ENCODE assay signal across 20 mouse cellular contexts in the genomic region with DNA sequence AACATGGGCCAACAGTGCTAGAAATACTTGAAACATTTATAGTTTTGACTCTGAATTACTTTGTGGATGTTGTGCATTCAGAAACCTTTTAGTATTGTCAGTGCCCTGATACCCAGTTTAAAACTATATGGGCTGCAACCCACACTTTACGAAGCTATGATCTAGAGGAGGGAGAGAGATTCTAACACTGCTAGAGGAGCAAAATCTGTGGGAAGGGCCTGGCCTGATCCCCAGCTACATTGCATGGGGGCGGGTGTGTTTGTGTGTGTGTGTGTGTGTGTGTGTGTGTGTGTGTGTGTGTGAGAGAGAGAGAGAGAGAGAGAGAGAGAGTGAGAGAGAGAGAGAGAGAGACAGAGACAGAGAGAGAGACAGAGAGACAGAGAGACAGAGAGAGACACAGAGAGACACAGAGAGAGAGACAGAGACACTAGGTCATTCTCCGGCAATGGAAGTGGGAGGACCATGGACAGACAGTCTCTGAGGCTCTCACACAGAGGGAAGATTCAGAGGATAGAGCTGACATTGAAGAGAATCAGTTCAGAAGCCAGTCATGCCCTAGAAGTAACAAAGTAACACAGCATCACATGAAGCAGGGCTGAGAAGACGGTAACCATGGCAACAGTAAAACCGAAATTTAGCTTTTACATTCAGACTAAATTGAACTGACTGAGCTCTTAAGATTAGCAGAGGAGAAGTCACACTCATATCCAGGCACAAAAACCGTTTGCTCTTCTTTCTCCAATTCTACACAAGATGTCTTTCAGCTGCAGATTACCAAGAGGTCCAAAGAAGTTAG.
DNase-seq lines count a peak whose midpoint lies in the region; ATAC-seq lines count a peak whose summit lies in the region.
"Had no signal": no experiment of that assay in that cellular context is flagged by ENCODE, and none has a peak within 500 bp of the region (broad histone marks: within the 10 kb centered on the region; RNA-seq: fewer than 3 reads in every experiment).

No protein-coding gene starts in this region.

- no peaks in the 10 kb centered on the region for H3K9me3 ChIP-seq in hindbrain, embryonic 14.5 days (ENCODE audit: control insufficient read depth, low read length)
- H3K9me3 ChIP-seq in hindbrain, embryonic 10.5 days, result no peaks in the 10 kb centered on the region
- no peaks in the 10 kb centered on the region for H3K9me3 ChIP-seq in midbrain, embryonic 15.5 days
- no peaks in the 10 kb centered on the region for H3K9me3 ChIP-seq in midbrain, embryonic 13.5 days
- no peaks in the 10 kb centered on the region for H3K9me3 ChIP-seq in hindbrain, embryonic 16.5 days (ENCODE audit: control insufficient read depth, low read length)
- H3K9me3 ChIP-seq: intestine, embryonic 15.5 days; kidney, embryonic 15.5 days; megakaryocyte, embryonic 14.5 days had no signal

- no peaks in the 10 kb centered on the region for H3K36me3 ChIP-seq in hindbrain, embryonic 14.5 days (replicated peaks; ENCODE audit: control insufficient read depth, insufficient read depth)
- no peaks in the 10 kb centered on the region for H3K36me3 ChIP-seq in hindbrain, embryonic 10.5 days
- no peaks in the 10 kb centered on the region for H3K36me3 ChIP-seq in midbrain, embryonic 15.5 days (replicated peaks)
- H3K36me3 ChIP-seq in midbrain, embryonic 13.5 days, result no peaks in the 10 kb centered on the region
- H3K36me3 ChIP-seq in hindbrain, embryonic 16.5 days (ENCODE audit: control insufficient read depth, insufficient read depth, low read length), result no peaks in the 10 kb centered on the region
- H3K36me3 ChIP-seq: intestine, embryonic 15.5 days; kidney, embryonic 15.5 days had no signal

- no peaks in the 10 kb centered on the region for H3K27me3 ChIP-seq in hindbrain, embryonic 14.5 days (ENCODE audit: control insufficient read depth, insufficient read depth, low read length)
- no peaks in the 10 kb centered on the region for H3K27me3 ChIP-seq in hindbrain, embryonic 10.5 days (ENCODE audit: insufficient read depth, poor library complexity, severe bottlenecking)
- no peaks in the 10 kb centered on the region for H3K27me3 ChIP-seq in midbrain, embryonic 15.5 days (replicated peaks)
- H3K27me3 ChIP-seq in midbrain, embryonic 13.5 days, result no peaks in the 10 kb centered on the region
- H3K27me3 ChIP-seq in hindbrain, embryonic 16.5 days (replicated peaks; ENCODE audit: control insufficient read depth, insufficient read depth, low read length), result no peaks in the 10 kb centered on the region
- H3K27me3 ChIP-seq: intestine, embryonic 15.5 days; kidney, embryonic 15.5 days; megakaryocyte, embryonic 14.5 days had no signal

- H3K4me3 ChIP-seq in hindbrain, embryonic 14.5 days (replicated peaks; ENCODE audit: low read length), result no peak overlapping the region
- H3K4me3 ChIP-seq in hindbrain, embryonic 10.5 days, result no peak overlapping the region
- H3K4me3 ChIP-seq in midbrain, embryonic 15.5 days, result no peak overlapping the region
- H3K4me3 ChIP-seq in midbrain, embryonic 13.5 days (replicated peaks), result no peak overlapping the region
- H3K4me3 ChIP-seq in hindbrain, embryonic 16.5 days (ENCODE audit: low read length), result no peak overlapping the region
- H3K4me3 ChIP-seq: erythroblast, embryonic 14.5 days; intestine, embryonic 15.5 days; kidney, embryonic 15.5 days; megakaryocyte, embryonic 14.5 days; myocyte had no signal

- WGBS in hindbrain, embryonic 14.5 days, result 79% methylated on average over 6 of the region's 6 CpGs
- WGBS in hindbrain, embryonic 10.5 days, result 84% methylated on average over 6 of the region's 6 CpGs
- 67% methylated on average over 6 of the region's 6 CpGs for WGBS in midbrain, embryonic 15.5 days
- 75% methylated on average over 6 of the region's 6 CpGs for WGBS in midbrain, embryonic 13.5 days
- WGBS in hindbrain, embryonic 16.5 days, result 72% methylated on average over 6 of the region's 6 CpGs

- DNase-seq in hindbrain, embryonic 14.5 days (ENCODE audit: low spot score), result no peak
- no peak for DNase-seq in hindbrain, embryonic 10.5 days (ENCODE audit: low spot score)
- peak; percentile 71 for DNase-seq in brain, embryonic 18.5 days (ENCODE audit: low read depth, low spot score)
- DNase-seq in cerebellum, postnatal 14 days, result no peak
- DNase-seq in adrenal gland, adult 18-20 months (ENCODE audit: low spot score in 2 of 2), result no peak
- DNase-seq: cerebellum, adult 11 months; cerebellum, postnatal 25 days; liver; liver, postnatal 0 days; lung, postnatal 14 days; thymus, postnatal 4 days had no signal

- ATAC-seq in hindbrain, embryonic 14.5 days (ENCODE audit: low FRiP score), result 0 out of 2 replicates have a peak, but pooled peaks have one; percentile 46
- peak; percentile 89 for ATAC-seq in midbrain, embryonic 15.5 days (replicated peaks)
- ATAC-seq in midbrain, embryonic 13.5 days, result no peak
- ATAC-seq in hindbrain, embryonic 16.5 days, result peak; percentile 73
- ATAC-seq: intestine, embryonic 15.5 days; liver, postnatal 0 days had no signal

- peak overlapping the region; percentile 16; the same call in 1 of the 2 replicates for H3K27ac ChIP-seq in hindbrain, embryonic 14.5 days
- no peak overlapping the region for H3K27ac ChIP-seq in hindbrain, embryonic 10.5 days
- peak overlapping the region; percentile 61 for H3K27ac ChIP-seq in midbrain, embryonic 15.5 days
- no peak overlapping the region for H3K27ac ChIP-seq in midbrain, embryonic 13.5 days
- no peak overlapping the region for H3K27ac ChIP-seq in hindbrain, embryonic 16.5 days (ENCODE audit: low read depth, low read length)
- H3K27ac ChIP-seq: intestine, embryonic 15.5 days; kidney, embryonic 15.5 days had no signal

- no peak overlapping the region for H3K9ac ChIP-seq in hindbrain, embryonic 14.5 days
- H3K9ac ChIP-seq in midbrain, embryonic 15.5 days, result no peak overlapping the region
- no peak overlapping the region for H3K9ac ChIP-seq in midbrain, embryonic 13.5 days (replicated peaks)
- H3K9ac ChIP-seq in hindbrain, embryonic 16.5 days (ENCODE audit: low read depth, low read length), result no peak overlapping the region
- H3K9ac ChIP-seq: intestine, embryonic 15.5 days; kidney, embryonic 15.5 days; liver, postnatal 0 days had no signal

- H3K4me2 ChIP-seq in hindbrain, embryonic 14.5 days (replicated peaks), result no peak overlapping the region
- no peak overlapping the region for H3K4me2 ChIP-seq in midbrain, embryonic 15.5 days
- H3K4me2 ChIP-seq in midbrain, embryonic 13.5 days (replicated peaks), result no peak overlapping the region
- no peak overlapping the region for H3K4me2 ChIP-seq in hindbrain, embryonic 16.5 days (ENCODE audit: low read length)
- H3K4me2 ChIP-seq: heart, embryonic 11.5 days; intestine, embryonic 15.5 days; kidney, embryonic 15.5 days had no signal

- H3K4me1 ChIP-seq in hindbrain, embryonic 14.5 days (replicated peaks; ENCODE audit: control insufficient read depth, insufficient read depth, low read length), result peaks cover 7% of the 10 kb centered on the region; the same call in 1 of the 2 replicates
- H3K4me1 ChIP-seq in hindbrain, embryonic 10.5 days (replicated peaks), result no peaks in the 10 kb centered on the region
- 0 out of 2 replicates have a peak, but pooled peaks cover 5% of the 10 kb centered on the region for H3K4me1 ChIP-seq in midbrain, embryonic 15.5 days
- no peaks in the 10 kb centered on the region for H3K4me1 ChIP-seq in midbrain, embryonic 13.5 days (replicated peaks)
- peaks cover 3% of the 10 kb centered on the region for H3K4me1 ChIP-seq in hindbrain, embryonic 16.5 days (ENCODE audit: control insufficient read depth, insufficient read depth, low read depth, low read length)
- H3K4me1 ChIP-seq: intestine, embryonic 15.5 days; kidney, embryonic 15.5 days; megakaryocyte, embryonic 14.5 days had no signal

Comparison
In these comparisons a context has a peak if more than half of its experiments do, and no peak if none do; other contexts are left out.
1. H3K27ac ChIP-seq: peak in hindbrain, embryonic 14.5 days (single experiment) and midbrain, embryonic 15.5 days (single experiment); none in hindbrain, embryonic 10.5 days (single experiment), midbrain, embryonic 13.5 days (single experiment) and hindbrain, embryonic 16.5 days (single experiment).